Mouse (Mus musculus) ES-E14 (cell line): ENCODE results near the gene Ptprh. TPM values are rescaled to one million over a fixed set of nuclear protein-coding genes. Genes with fewer than 3 reads are reported as not detected.
A peak's percentile ranks its signal among the peaks of the same experiment; 100 is the strongest.

Source experiments
- DNase-seq: peaks from one replicate; pipeline ENCODE4 v3.0.0-alpha.2; 2013; ENCODE audit warnings: low read depth, low spot score
- H3K27ac ChIP-seq: 2 replicates; pipeline ENCODE4 v1.5.1; 2012; ENCODE audit warnings: low read depth, mild to moderate bottlenecking, low read length, moderate library complexity, mixed read lengths; ENCODE audit not compliant: poor library complexity, insufficient read depth, severe bottlenecking
- H3K36me3 ChIP-seq: 2 replicates; pipeline ENCODE4 v1.6.1; 2012; ENCODE audit warnings: mild to moderate bottlenecking, low read length, moderate library complexity, mixed read lengths; ENCODE audit not compliant: control insufficient read depth, poor library complexity, insufficient read depth, severe bottlenecking
- H3K4me1 ChIP-seq, 2 experiments: fragments of 150-350 bp in 1 of 2; sonication (generic) in 1 of 2; 2 replicates each; pipeline ENCODE4 v1.6.1; 2012; ENCODE audit warnings: low read length in 2 of 2, mild to moderate bottlenecking in 1 of 2, mixed read lengths in 1 of 2; ENCODE audit not compliant: control insufficient read depth in 2 of 2, insufficient read depth in 2 of 2, poor library complexity in 1 of 2
- H3K4me3 ChIP-seq, 2 experiments: fragments of 150-350 bp in 1 of 2; sonication (generic) in 1 of 2; 2 replicates each; pipeline ENCODE4 v1.5.1; 2012; ENCODE audit warnings: low read length in 2 of 2, low read depth in 1 of 2, mild to moderate bottlenecking in 1 of 2, mixed read lengths in 1 of 2; ENCODE audit not compliant: insufficient read depth in 1 of 2, poor library complexity in 1 of 2, severe bottlenecking in 1 of 2
- H3K9ac ChIP-seq: 2 replicates; pipeline ENCODE4 v1.6.1; 2012; ENCODE audit warnings: low read depth, mild to moderate bottlenecking, low read length, mixed read lengths; ENCODE audit not compliant: poor library complexity, insufficient read depth, severe bottlenecking
- H3K9me3 ChIP-seq: fragments of 150-350 bp; sonication (generic); 2 replicates; pipeline ENCODE4 v1.6.1; 2012; ENCODE audit warnings: low read depth, mild to moderate bottlenecking, low read length; ENCODE audit not compliant: control insufficient read depth, insufficient read depth
- CHD2 ChIP-seq: IDR thresholded peaks from 2 replicates; pipeline ENCODE4 v1.6.1; 2014; ENCODE audit warnings: mild to moderate bottlenecking, low read depth, low read length, inconsistent platforms
- HCFC1 ChIP-seq: IDR thresholded peaks from 2 replicates; pipeline ENCODE4 v1.6.1; 2012; ENCODE audit warnings: low read length, inconsistent platforms, borderline replicate concordance; ENCODE audit not compliant: insufficient read depth
- MAFK ChIP-seq: IDR thresholded peaks from 2 replicates; pipeline ENCODE4 v1.6.1; 2014; ENCODE audit warnings: mild to moderate bottlenecking, low read depth, low read length, inconsistent platforms; ENCODE audit not compliant: insufficient read depth
- ZC3H11A ChIP-seq: IDR thresholded peaks from 2 replicates; pipeline ENCODE4 v1.6.1; 2012; ENCODE audit warnings: low read depth, mild to moderate bottlenecking, inconsistent platforms, low read length, borderline replicate concordance
- ZNF384 ChIP-seq: IDR thresholded peaks from 2 replicates; pipeline ENCODE4 v1.6.1; 2012; ENCODE audit warnings: low read depth, low read length, inconsistent platforms
- in situ Hi-C, 2 experiments: fragments of 600-800 bp; cut with MboI; formaldehyde crosslinking; loops; one replicate each; pipeline ENCODE4 v1.15.1; 2025; ENCODE audit warnings: low sequenced_read_pairs in 2 of 2, inconsistent platforms in 1 of 2; ENCODE audit not compliant: unreplicated experiment in 2 of 2
- total RNA-seq: library from RNA; depleted of rRNA; stranded (reverse); fragments of 300-350 nt; gene quantifications from 2 replicates; pipeline ENCODE4 v1.2.3, GENCODE M21; 2012

Ptprh gene
- total RNA-seq, 1 experiment: 0.18 TPM

DNA sequence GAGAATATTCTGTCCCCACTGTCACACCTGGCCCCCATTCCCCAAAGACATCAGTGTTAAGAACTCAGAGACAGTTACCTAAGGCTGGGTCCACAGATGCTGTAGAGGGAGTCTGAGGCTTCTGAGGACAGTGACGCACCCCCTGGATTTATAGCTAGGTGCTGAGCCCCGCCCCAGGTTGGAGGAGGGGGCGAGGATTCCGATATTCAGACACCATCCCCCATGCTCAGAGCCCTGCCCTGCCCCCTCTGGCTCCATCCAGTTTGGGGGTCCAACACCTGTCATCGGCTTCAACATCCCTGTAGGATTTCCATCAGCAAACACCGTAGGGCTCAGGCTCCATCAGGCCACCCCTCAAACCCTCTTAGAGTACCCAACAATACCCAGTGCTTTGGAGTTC, 88.0 kb downstream of the Ptprh start:
- DNase-seq: no peak
- Histone ChIP-seq H3K36me3 (peaks cover 2% of the 10 kb centered on the region; the same call in 1 of the 2 replicates), H3K27ac (no peak overlapping the region), H3K9me3 (no peaks in the 10 kb centered on the region), H3K9ac (no peak overlapping the region), H3K4me1 (peaks cover 2 to 19% of the 10 kb centered on the region in 2 experiments; a peak in 3 of 4 replicates), H3K4me3 (no peak overlapping the region)
- no peak for TF ChIP-seq HCFC1
- TF ChIP-seq CHD2: no peak
- TF ChIP-seq MAFK: no peak
- TF ChIP-seq ZNF384: no peak
- no peak for TF ChIP-seq ZC3H11A
- in situ Hi-C loops: no loop called here

DNA sequence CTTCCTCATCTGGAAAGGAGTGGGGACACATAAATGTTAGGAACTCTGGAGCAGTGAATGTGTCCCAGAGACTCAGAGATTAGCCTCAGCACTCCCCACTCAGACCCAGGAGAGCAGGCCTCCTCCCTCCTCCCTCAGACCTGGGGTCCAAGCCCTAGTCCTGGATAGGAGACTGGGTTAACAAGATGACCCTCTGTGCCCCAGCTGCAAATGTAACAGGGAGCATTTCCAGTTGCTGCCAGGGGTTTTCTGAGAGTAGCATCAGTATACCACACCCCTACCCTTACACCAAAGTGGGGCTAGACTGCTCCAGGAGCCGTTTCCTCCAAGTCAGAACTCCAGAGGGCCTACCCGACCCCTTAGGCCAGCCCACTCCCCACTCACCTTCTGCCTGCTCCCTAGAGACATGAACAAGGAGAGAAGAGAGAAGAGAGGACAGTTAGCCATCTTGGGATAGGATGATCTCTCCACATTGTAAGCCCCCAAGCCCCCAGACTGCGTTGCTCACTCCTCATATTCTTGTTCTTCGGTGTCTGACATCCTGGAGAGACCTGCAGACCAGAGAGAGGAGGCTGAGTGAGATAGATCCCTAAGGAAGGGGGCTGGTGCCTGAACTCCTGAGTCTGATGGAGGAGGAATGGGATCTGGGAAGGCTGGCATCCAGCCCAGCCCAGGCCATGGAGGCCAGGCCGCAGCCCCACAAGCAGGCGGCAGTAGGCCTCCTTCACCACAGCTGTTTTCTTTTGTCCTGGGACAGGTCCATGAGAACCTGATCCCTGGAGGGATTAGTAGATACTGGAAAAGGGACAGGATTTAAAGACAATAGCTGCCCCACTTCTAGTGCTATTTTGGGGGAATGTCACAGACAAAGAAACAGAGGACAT, 89.8 kb downstream of the Ptprh start:
- TF ChIP-seq HCFC1 (no peak), ZC3H11A (no peak), MAFK (no peak), ZNF384 (no peak), CHD2 (no peak)
- no peaks in the 10 kb centered on the region for H3K36me3 ChIP-seq
- H3K9me3 ChIP-seq: no peaks in the 10 kb centered on the region
- peak overlapping the region; percentile 25; the same call in 1 of the 2 replicates for H3K9ac ChIP-seq
- H3K4me3 ChIP-seq: no peak overlapping the region
- in situ Hi-C loops: no loop called here
- DNase-seq: no peak
- H3K27ac ChIP-seq: no peak overlapping the region
- peaks cover 2 to 22% of the 10 kb centered on the region in 2 experiments; a peak in 3 of 4 replicates for H3K4me1 ChIP-seq

DNA sequence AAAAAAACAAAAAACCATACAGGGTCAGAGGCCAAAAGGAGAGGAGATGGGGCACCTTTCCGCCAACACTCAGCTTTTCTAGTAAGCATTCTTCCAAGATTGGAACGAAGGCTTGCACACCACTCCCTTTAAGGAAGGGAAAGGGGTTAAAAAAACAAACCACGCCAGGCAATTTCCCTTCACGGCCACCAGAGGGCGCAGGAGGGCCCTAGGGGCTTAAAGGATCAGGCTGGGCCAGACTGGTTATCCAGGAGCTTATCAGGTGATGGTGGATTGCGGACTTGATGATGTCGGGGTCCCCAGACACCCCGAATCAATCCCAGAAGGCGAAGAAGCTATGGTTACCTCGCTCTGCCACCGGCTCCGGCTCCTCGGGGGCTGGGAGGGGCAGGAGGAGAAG, 90.6 kb downstream of the Ptprh start:
- no peaks in the 10 kb centered on the region for H3K36me3 ChIP-seq
- H3K9ac ChIP-seq: peak overlapping the region; percentile 25; the same call in 1 of the 2 replicates
- in situ Hi-C loops: no loop called here
- no peak for DNase-seq
- no peak overlapping the region for H3K27ac ChIP-seq
- peaks cover 2 to 30% of the 10 kb centered on the region in 2 experiments; a peak in 3 of 4 replicates for H3K4me1 ChIP-seq
- no peak for TF ChIP-seq ZC3H11A
- TF ChIP-seq HCFC1: no peak
- TF ChIP-seq CHD2: no peak
- TF ChIP-seq ZNF384: peak; percentile 83
- no peak for TF ChIP-seq MAFK
- H3K4me3 ChIP-seq: no peak overlapping the region
- no peaks in the 10 kb centered on the region for H3K9me3 ChIP-seq

DNA sequence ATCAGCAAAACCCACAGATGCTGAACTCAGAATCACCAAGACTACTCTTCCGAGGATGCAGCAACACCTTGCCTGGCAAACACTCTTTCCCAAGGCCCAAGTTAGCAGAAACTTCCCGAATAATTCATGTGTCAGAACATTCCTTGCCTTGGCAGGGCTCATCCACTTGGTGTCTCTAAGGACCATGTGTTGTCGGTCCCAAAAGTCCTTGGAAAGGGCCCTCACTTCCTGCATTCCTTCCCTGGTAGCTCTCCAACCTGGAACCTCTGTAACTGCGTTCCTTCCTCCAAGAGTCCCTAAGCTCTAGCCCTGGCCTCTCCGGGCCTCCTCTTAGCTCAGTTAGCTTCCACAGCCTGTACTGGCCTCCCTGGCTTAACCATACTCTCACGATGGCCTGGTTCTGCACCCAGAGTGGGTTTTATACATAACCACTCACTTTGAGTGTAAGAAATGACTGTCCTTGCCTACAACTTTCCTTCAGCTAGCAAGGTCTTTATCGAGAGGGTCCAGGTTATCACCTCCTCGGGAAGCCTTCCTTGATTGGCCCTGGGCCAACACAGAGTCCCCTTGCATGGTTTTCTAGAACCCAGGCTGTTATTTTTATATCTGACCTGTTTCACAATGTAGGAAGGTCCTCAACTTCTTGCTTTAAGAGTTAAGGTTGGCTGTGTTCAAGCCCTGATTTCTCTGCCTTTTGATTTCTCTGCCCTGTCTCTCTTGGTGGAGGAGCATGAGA, 92.2 kb downstream of the Ptprh start:
- Histone ChIP-seq H3K9me3 (no peaks in the 10 kb centered on the region), H3K27ac (no peak overlapping the region), H3K36me3 (no peaks in the 10 kb centered on the region), H3K4me3 (no peak overlapping the region), H3K4me1 (peaks cover 2 to 29% of the 10 kb centered on the region in 2 experiments; a peak in 3 of 4 replicates), H3K9ac (no peak overlapping the region)
- no peak for DNase-seq
- in situ Hi-C loops: no loop called here
- TF ChIP-seq ZC3H11A (no peak), HCFC1 (no peak), ZNF384 (no peak), CHD2 (no peak), MAFK (no peak)
